ENCODE assay signal across 8 mouse cellular contexts in the genomic region with DNA sequence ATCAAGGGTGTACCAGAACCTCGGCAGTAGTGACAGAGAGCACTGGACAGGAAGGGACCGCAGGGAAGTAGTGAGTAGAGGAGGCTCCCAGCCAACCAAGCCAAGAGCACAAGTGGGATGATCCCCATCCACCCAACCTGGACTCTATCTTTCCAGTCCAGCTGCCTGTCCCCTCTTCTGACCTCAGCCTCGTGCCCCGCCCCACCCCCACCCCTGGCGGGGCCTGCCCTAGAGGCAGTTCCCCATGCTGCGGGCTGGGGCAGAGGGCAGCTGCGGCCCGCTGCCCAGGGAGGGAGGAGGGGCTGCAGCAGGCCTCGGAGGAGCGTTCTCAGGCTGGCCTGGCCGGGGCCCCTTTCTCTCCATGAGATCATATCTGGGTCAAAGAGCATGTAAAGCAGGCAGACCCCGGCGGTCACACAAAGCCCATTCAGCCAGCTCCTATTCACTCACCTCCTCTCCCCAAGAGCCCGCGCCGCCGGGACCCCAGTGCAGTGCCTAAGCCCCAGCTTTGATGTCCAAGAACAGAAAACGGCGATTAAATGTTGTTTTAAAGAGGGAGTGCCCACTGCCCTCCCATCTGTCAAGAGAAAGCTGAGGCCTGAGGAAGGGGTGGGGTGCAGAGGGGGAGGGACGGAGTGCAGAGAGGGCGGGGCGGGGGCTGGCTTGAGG. TPM values are rescaled to one million over a fixed set of nuclear protein-coding genes. Genes with fewer than 3 reads are reported as not detected.
A peak's percentile ranks its signal among the peaks of the same experiment; 100 is the strongest.
DNase-seq lines count a peak whose midpoint lies in the region; ATAC-seq and TF ChIP-seq lines count a peak whose summit lies in the region.

No protein-coding gene starts in this region.

- no peak for TF ChIP-seq POLR2A in liver, adult 2 months (IDR thresholded peaks at IDR 0.05; ENCODE audit: extremely low read depth, insufficient read depth, low read length)

- no peaks in the 10 kb centered on the region for H3K9me3 ChIP-seq in hindbrain, postnatal 0 days (ENCODE audit: low read length)
- H3K9me3 ChIP-seq in midbrain, embryonic 12.5 days, result peaks cover 3% of the 10 kb centered on the region; the same call in 1 of the 2 replicates

- H3K4me3 ChIP-seq in hindbrain, postnatal 0 days (ENCODE audit: low read length), result peak overlapping the region; percentile 11; the same call in 1 of the 2 replicates
- peak overlapping the region; percentile 30; the same call in 1 of the 2 replicates for H3K4me3 ChIP-seq in liver, adult 2 months (ENCODE audit: insufficient read depth, low read depth, low read length)
- peak overlapping the region; percentile 21 for H3K4me3 ChIP-seq in midbrain, embryonic 12.5 days

- peak overlapping the region; percentile 37; the same call in 1 of the 2 replicates for H3K9ac ChIP-seq in hindbrain, postnatal 0 days (replicated peaks; ENCODE audit: low read length)
- H3K9ac ChIP-seq in liver, adult 2 months (ENCODE audit: low read depth, low read length), result peak overlapping the region; percentile 71
- H3K9ac ChIP-seq in midbrain, embryonic 12.5 days (replicated peaks), result peak overlapping the region; percentile 16; the same call in 1 of the 2 replicates

- DNase-seq in adrenal gland, adult (ENCODE audit: inconsistent age in 2 of 2, low spot score in 1 of 2), result peak; percentile 53 to 81
- DNase-seq in adrenal gland, adult 8-10 months, result no peak
- DNase-seq in embryo, embryonic 10.5 days (ENCODE audit: low spot score), result peak; percentile 95
- peak; percentile 99 for DNase-seq in heart, adult 11 months
- peak; percentile 40 for DNase-seq in hindbrain, postnatal 0 days (ENCODE audit: low spot score)
- DNase-seq in liver, adult 2 months (ENCODE audit: extremely low read depth, low read depth, low spot score), result peak; percentile 91

- H3K4me1 ChIP-seq in hindbrain, postnatal 0 days (ENCODE audit: insufficient read depth, low read length), result peaks cover 4% of the 10 kb centered on the region; the same call in 1 of the 2 replicates
- peaks cover 9% of the 10 kb centered on the region; the same call in 1 of the 2 replicates for H3K4me1 ChIP-seq in liver, adult 2 months (ENCODE audit: control insufficient read depth, insufficient read depth, low read length)
- peaks cover 58% of the 10 kb centered on the region for H3K4me1 ChIP-seq in midbrain, embryonic 12.5 days

- H3K27ac ChIP-seq in hindbrain, postnatal 0 days, result peak overlapping the region; percentile 32; the same call in 1 of the 2 replicates
- peak overlapping the region; percentile 63 for H3K27ac ChIP-seq in liver, adult 2 months (replicated peaks; ENCODE audit: insufficient read depth, low read depth, low read length)
- peak overlapping the region; percentile 86 for H3K27ac ChIP-seq in midbrain, embryonic 12.5 days (replicated peaks)

- ATAC-seq in hindbrain, postnatal 0 days, result peak; percentile 68
- peak; percentile 83 for ATAC-seq in midbrain, embryonic 12.5 days (ENCODE audit: low FRiP score, low read depth)
- no peak for ATAC-seq in monocyte, adult 5-6 weeks (replicated peaks; ENCODE audit: insufficient number of reproducible peaks, low FRiP score, low TSS enrichment, poor library complexity, severe bottlenecking)

- 5% methylated on average over 18 of the region's 22 CpGs for WGBS in hindbrain, postnatal 0 days
- WGBS in liver, adult 2 months, result 10% methylated on average over 22 of the region's 22 CpGs
- WGBS in midbrain, embryonic 12.5 days, result under 1% methylated on average over 18 of the region's 22 CpGs

- peak overlapping the region; percentile 45 for H3K4me2 ChIP-seq in hindbrain, postnatal 0 days (ENCODE audit: low read depth, low read length)
- H3K4me2 ChIP-seq in midbrain, embryonic 12.5 days (replicated peaks), result peak overlapping the region; percentile 48

- no peaks in the 10 kb centered on the region for H3K79me2 ChIP-seq in liver, adult 2 months (ENCODE audit: control insufficient read depth, insufficient read depth, low read length)

- H3K36me3 ChIP-seq in hindbrain, postnatal 0 days (ENCODE audit: insufficient read depth, low read length), result no peaks in the 10 kb centered on the region
- no peaks in the 10 kb centered on the region for H3K36me3 ChIP-seq in liver, adult 2 months (ENCODE audit: control insufficient read depth, insufficient read depth, low read length)
- no peaks in the 10 kb centered on the region for H3K36me3 ChIP-seq in midbrain, embryonic 12.5 days

- no peaks in the 10 kb centered on the region for H3K27me3 ChIP-seq in hindbrain, postnatal 0 days (ENCODE audit: insufficient read depth, low read length)
- H3K27me3 ChIP-seq in liver, adult 2 months (ENCODE audit: control insufficient read depth, insufficient read depth, low read length), result no peaks in the 10 kb centered on the region
- H3K27me3 ChIP-seq in midbrain, embryonic 12.5 days, result 0 out of 2 replicates have a peak, but pooled peaks cover 5% of the 10 kb centered on the region

- TF ChIP-seq CTCF in hindbrain, postnatal 0 days (IDR thresholded peaks at IDR 0.05; ENCODE audit: low read depth), result no peak
- TF ChIP-seq CTCF in liver, adult 2 months (IDR thresholded peaks at IDR 0.05; ENCODE audit: low read depth, low read length), result 0 out of 2 replicates have a peak, but pooled peaks have one; percentile 0

RNA-seq across cellular contexts. Expression of a gene that starts 44.3 kb away (rescaled TPM):
- 10 to 100 TPM; 19.8 to 41.2 (median 25.1) TPM for total RNA-seq in adrenal gland, adult 8-10 months (2022)
- total RNA-seq in hindbrain, postnatal 0 days (2014; rRNA removed), result 0.50 TPM in 1 of 2 replicates, not detected in the other
- 1.7 and 2.2 TPM in 2 replicates for polyA plus RNA-seq in hindbrain, postnatal 0 days (2015; fragmentation: Nextera tagmentation; extraction: Ambion mirVana)
- 306 and 460 TPM in 2 replicates for total RNA-seq in liver, adult 2 months (2014; rRNA removed)
- 45.7 and 126 TPM in 2 replicates for polyA plus RNA-seq in liver, adult 2 months (2012; rRNA removed)
- 1.9 and 2.3 TPM in 2 replicates for polyA plus RNA-seq in midbrain, embryonic 12.5 days (2016; fragmentation: Nextera tagmentation; extraction: Ambion mirVana)
- not detected in 3 replicates for total RNA-seq in monocyte, adult 5-6 weeks (2017)

Comparison
In these comparisons a context has a peak if more than half of its experiments do, and no peak if none do; other contexts are left out.
1. H3K27ac ChIP-seq: peak in every context shown above with its lines; median percentile 86 in midbrain, embryonic 12.5 days; 63 in liver, adult 2 months; 32 in hindbrain, postnatal 0 days.
2. H3K9ac ChIP-seq: peak in every context shown above with its lines; median percentile 71 in liver, adult 2 months; 37 in hindbrain, postnatal 0 days; 16 in midbrain, embryonic 12.5 days.
3. RNA of a gene that starts 44.3 kb away (total RNA-seq): 306 to 460 TPM in liver, adult 2 months and 19.8 to 41.2 TPM in adrenal gland, adult 8-10 months; 0.50 TPM in hindbrain, postnatal 0 days and not detected in monocyte, adult 5-6 weeks; every median in the first group is over 10 times any median in the second.
4. Peak in every context shown above with its lines, with median percentiles within 50 percentile points of each other: H3K4me3 ChIP-seq.